Mouse (Mus musculus) kidney, embryonic 14.5 days (tissue): ENCODE data around the gene Fdx1. TPM values are rescaled to one million over a fixed set of nuclear protein-coding genes. Genes with fewer than 3 reads are reported as not detected.

Experiments
- ATAC-seq: fragments of 200-750 bp; cut with Nextera tagmentation; 2 replicates; pipeline ENCODE4 v1.8.0; 2017; ENCODE audit warnings: moderate number of reproducible peaks, mild to moderate bottlenecking, moderate TSS enrichment, moderate library complexity; ENCODE audit not compliant: low FRiP score, low TSS enrichment
- H3K27ac ChIP-seq: fragments of 300-500 bp; sonication (generic); 2 replicates; pipeline ENCODE4 v1.5.1; 2014; ENCODE audit warnings: low read depth, mild to moderate bottlenecking, low read length, moderate library complexity, mixed read lengths
- H3K27me3 ChIP-seq: fragments of 300-500 bp; sonication (generic); 2 replicates; pipeline ENCODE4 v1.6.1; 2014; ENCODE audit warnings: mild to moderate bottlenecking, low read length; ENCODE audit not compliant: control insufficient read depth, insufficient read depth
- H3K36me3 ChIP-seq: fragments of 300-500 bp; sonication (generic); 2 replicates; pipeline ENCODE4 v1.6.1; 2014; ENCODE audit warnings: low read length, mixed read lengths; ENCODE audit not compliant: control insufficient read depth, insufficient read depth
- H3K4me1 ChIP-seq: fragments of 300-500 bp; sonication (generic); 2 replicates; pipeline ENCODE4 v1.6.1; 2014; ENCODE audit warnings: low read length, mixed read lengths; ENCODE audit not compliant: control insufficient read depth, insufficient read depth
- H3K4me2 ChIP-seq: fragments of 300-500 bp; sonication (generic); replicated peaks from 2 replicates; pipeline ENCODE4 v1.6.1; 2014; ENCODE audit warnings: low read depth, mild to moderate bottlenecking, low read length
- H3K4me3 ChIP-seq: fragments of 300-500 bp; sonication (generic); 2 replicates; pipeline ENCODE4 v1.5.1; 2014; ENCODE audit warnings: mild to moderate bottlenecking, low read length
- H3K9ac ChIP-seq: fragments of 300-500 bp; sonication (generic); 2 replicates; pipeline ENCODE4 v1.6.1; 2014; ENCODE audit warnings: low read depth, mild to moderate bottlenecking, low read length, moderate library complexity
- H3K9me3 ChIP-seq: fragments of 300-500 bp; sonication (generic); 2 replicates; pipeline ENCODE4 v1.6.1; 2016; ENCODE audit warnings: low read length; ENCODE audit not compliant: control insufficient read depth
- WGBS: fragments of 180-500 bp; shearing (Covaris S2); extraction: QIAGEN DNeasy Blood & Tissue Kit; methylation state at CpG from one replicate; pipeline ENCODE4 v1.1.7; 2014; 5-methylcytosine and 5-hydroxymethylcytosine counted together
- polyA plus RNA-seq: library from polyadenylated mRNA; unstranded; fragments of >200 nt; fragmentation: Nextera tagmentation; extraction: Ambion mirVana; gene quantifications from 2 replicates; pipeline ENCODE4 v1.2.1, GENCODE M21; 2014

Gene Fdx1
- polyA plus RNA-seq, 1 experiment from 2014 or later = 93.5 TPM

DNA sequence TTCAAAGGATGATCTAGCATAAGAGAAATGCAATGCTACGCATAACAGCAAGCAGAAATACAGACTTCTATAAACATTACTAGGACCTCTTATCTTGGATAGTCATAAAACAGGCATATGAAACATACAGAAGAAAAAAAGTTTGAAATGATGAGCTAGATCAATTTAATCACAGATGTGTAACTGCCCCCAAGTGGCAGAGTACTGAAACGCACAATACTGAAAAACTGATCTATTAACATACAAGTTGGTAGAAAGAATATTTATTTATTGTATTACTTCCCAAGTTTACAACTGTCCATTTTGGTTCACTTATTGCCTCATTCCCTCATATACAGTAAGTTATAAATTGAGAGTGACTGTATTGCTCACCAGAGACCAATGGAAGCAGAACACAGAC lies 12.0 kb downstream of the Fdx1 start:
- 72% methylated on average over 2 of the region's 2 CpGs for whole genome bisulfite sequencing
- no peak overlapping the region for H3K4me2 ChIP-seq
- no peak for ATAC-seq

DNA sequence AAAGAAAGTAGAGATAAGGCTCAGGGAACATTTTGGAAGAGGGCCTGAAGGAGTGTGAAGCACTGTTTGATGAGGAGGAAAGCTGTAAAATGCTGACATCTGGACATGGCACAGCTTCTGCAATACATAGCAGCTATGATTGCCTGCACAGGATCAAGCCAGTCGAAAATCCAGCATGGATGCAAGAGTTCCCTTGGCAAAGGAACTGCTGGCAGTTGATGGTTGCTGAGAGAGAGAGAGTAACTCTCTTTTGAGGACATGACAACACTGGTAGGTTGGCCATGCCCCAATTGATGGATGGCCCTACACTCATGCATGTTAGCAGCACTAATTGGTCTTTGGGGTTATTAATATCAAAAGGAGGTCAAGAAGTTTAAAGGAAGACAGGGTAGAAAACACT lies 12.7 kb downstream of the Fdx1 start:
- no peak for ATAC-seq

More for the DNA sequence above, 12.0 kb downstream of the Fdx1 start:
- Histone ChIP-seq H3K27ac (no peak overlapping the region), H3K4me3 (no peak overlapping the region), H3K9me3 (no peaks in the 10 kb centered on the region), H3K4me1 (no peaks in the 10 kb centered on the region), H3K36me3 (peaks cover 34% of the 10 kb centered on the region; the same call in 1 of the 2 replicates), H3K27me3 (no peaks in the 10 kb centered on the region), H3K9ac (no peak overlapping the region)

GRCm38 (mm10) chr9:51950225-51950624 lies 13.1 kb downstream of the Fdx1 start:
- Histone ChIP-seq H3K9ac (no peak overlapping the region), H3K27me3 (no peaks in the 10 kb centered on the region), H3K9me3 (no peaks in the 10 kb centered on the region), H3K4me3 (no peak overlapping the region), H3K4me1 (no peaks in the 10 kb centered on the region), H3K27ac (no peak overlapping the region), H3K36me3 (peaks cover 28% of the 10 kb centered on the region; the same call in 1 of the 2 replicates), H3K4me2 (no peak overlapping the region)
- 88% methylated on average over 3 of the region's 3 CpGs for WGBS
- no peak for ATAC-seq

More for the DNA sequence above, 12.7 kb downstream of the Fdx1 start:
- Histone ChIP-seq H3K9ac (no peak overlapping the region), H3K27me3 (no peaks in the 10 kb centered on the region), H3K4me2 (no peak overlapping the region), H3K27ac (no peak overlapping the region), H3K36me3 (peaks cover 28% of the 10 kb centered on the region; the same call in 1 of the 2 replicates), H3K4me1 (no peaks in the 10 kb centered on the region), H3K9me3 (no peaks in the 10 kb centered on the region), H3K4me3 (no peak overlapping the region)
- WGBS = 78% methylated on average over 1 of the region's 1 CpGs

GRCm38 (mm10) chr9:51943934-51944333 lies 19.4 kb downstream of the Fdx1 start:
- H3K9me3 ChIP-seq = no peaks in the 10 kb centered on the region
- H3K4me3 ChIP-seq = no peak overlapping the region
- peaks cover 28% of the 10 kb centered on the region; the same call in 1 of the 2 replicates for H3K36me3 ChIP-seq
- no peak overlapping the region for H3K4me2 ChIP-seq
- H3K27me3 ChIP-seq = no peaks in the 10 kb centered on the region
- H3K4me1 ChIP-seq = no peaks in the 10 kb centered on the region
- 93% methylated on average over 6 of the region's 6 CpGs for WGBS
- ATAC-seq = no peak
- H3K9ac ChIP-seq = no peak overlapping the region
- no peak overlapping the region for H3K27ac ChIP-seq

- Histone ChIP-seq H3K36me3 (no peaks in the 10 kb centered on the region), H3K9ac (no peak overlapping the region), H3K9me3 (no peaks in the 10 kb centered on the region), H3K4me2 (no peak overlapping the region), H3K4me3 (no peak overlapping the region), H3K27me3 (no peaks in the 10 kb centered on the region), H3K4me1 (no peaks in the 10 kb centered on the region), H3K27ac (no peak overlapping the region)
- no peak for ATAC-seq
- WGBS = 81% methylated on average over 1 of the region's 1 CpGs
Observed at GRCm38 (mm10) chr9:51934641-51935040, 28.7 kb downstream of the Fdx1 start.

DNA sequence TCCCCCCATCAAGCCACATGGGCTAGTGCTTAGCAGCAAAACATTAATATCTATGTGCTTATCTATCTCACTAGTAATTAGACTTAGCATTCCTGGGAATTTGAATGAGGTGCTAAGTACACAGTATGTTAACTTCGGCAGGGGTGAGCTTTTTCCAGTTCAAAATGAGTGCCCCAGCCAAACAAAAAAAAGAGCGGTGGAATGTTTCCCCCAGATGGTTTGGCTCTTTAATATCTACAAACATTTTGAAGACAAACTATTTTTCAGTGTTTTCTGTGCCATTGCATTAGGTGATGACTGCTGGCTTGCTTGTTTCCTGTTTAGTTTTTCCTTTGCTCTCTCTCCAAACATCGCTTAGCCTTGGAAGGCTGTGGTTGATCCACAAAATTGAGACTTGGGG lies 31.4 kb downstream of the Fdx1 start:
- H3K4me2 ChIP-seq = no peak overlapping the region
- WGBS = 83% methylated on average over 3 of the region's 3 CpGs
- no peak for ATAC-seq

GRCm38 (mm10) chr9:51931054-51931690 lies 32.2 kb downstream of the Fdx1 start:
- no peak overlapping the region for H3K27ac ChIP-seq
- no peaks in the 10 kb centered on the region for H3K4me1 ChIP-seq
- no peak overlapping the region for H3K4me2 ChIP-seq
- no peak overlapping the region for H3K4me3 ChIP-seq
- H3K36me3 ChIP-seq = no peaks in the 10 kb centered on the region
- ATAC-seq = no peak
- WGBS = 92% methylated on average over 7 of the region's 7 CpGs
- H3K9me3 ChIP-seq = no peaks in the 10 kb centered on the region
- H3K27me3 ChIP-seq = no peaks in the 10 kb centered on the region
- no peak overlapping the region for H3K9ac ChIP-seq

More for the DNA sequence above, 31.4 kb downstream of the Fdx1 start:
- Histone ChIP-seq H3K4me3 (no peak overlapping the region), H3K27ac (no peak overlapping the region), H3K9ac (no peak overlapping the region), H3K36me3 (no peaks in the 10 kb centered on the region), H3K4me1 (no peaks in the 10 kb centered on the region), H3K27me3 (no peaks in the 10 kb centered on the region), H3K9me3 (no peaks in the 10 kb centered on the region)

- ATAC-seq = no peak
- H3K4me2 ChIP-seq = no peak overlapping the region
- H3K4me3 ChIP-seq = no peak overlapping the region
- no peaks in the 10 kb centered on the region for H3K36me3 ChIP-seq
- no peaks in the 10 kb centered on the region for H3K9me3 ChIP-seq
- H3K9ac ChIP-seq = no peak overlapping the region
- H3K27me3 ChIP-seq = no peaks in the 10 kb centered on the region
- H3K27ac ChIP-seq = no peak overlapping the region
- no peaks in the 10 kb centered on the region for H3K4me1 ChIP-seq
- 77% methylated on average over 5 of the region's 5 CpGs for WGBS
Observed at GRCm38 (mm10) chr9:51929972-51930371, 33.4 kb downstream of the Fdx1 start.

GRCm38 (mm10) chr9:51928659-51929058 lies 34.7 kb downstream of the Fdx1 start:
- 60% methylated on average over 7 of the region's 7 CpGs for WGBS
- Histone ChIP-seq H3K36me3 (no peaks in the 10 kb centered on the region), H3K4me3 (no peak overlapping the region), H3K27ac (no peak overlapping the region), H3K9me3 (no peaks in the 10 kb centered on the region), H3K4me2 (no peak overlapping the region), H3K27me3 (no peaks in the 10 kb centered on the region), H3K4me1 (no peaks in the 10 kb centered on the region), H3K9ac (no peak overlapping the region)
- ATAC-seq = no peak; the same call in 1 of the 2 replicates
